Mouse (Mus musculus) neural tube, embryonic 11.5 days (tissue): Measurements from ENCODE around the gene Efs. TPM values are rescaled to one million over a fixed set of nuclear protein-coding genes. Genes with fewer than 3 reads are reported as not detected.
"Not testable (repeated sequence)": the region's sequence is repeated elsewhere in the genome, so short reads cannot be mapped to it uniquely, and the experiment has no call there.

Experiments
- ATAC-seq: fragments of 200-750 bp; cut with Nextera tagmentation; 2 replicates; pipeline ENCODE4 v1.8.0; 2017; ENCODE audit warnings: moderate number of reproducible peaks, mild to moderate bottlenecking, moderate TSS enrichment, moderate library complexity; ENCODE audit not compliant: insufficient read depth, low FRiP score, low TSS enrichment
- DNase-seq: peaks from one replicate; pipeline ENCODE4 v3.0.0-alpha.2; 2015; ENCODE audit warnings: low spot score
- H3K27ac ChIP-seq: fragments of 300-500 bp; sonication (generic); 2 replicates; pipeline ENCODE4 v1.5.1; 2014; ENCODE audit warnings: low read depth, mild to moderate bottlenecking, low read length
- H3K27me3 ChIP-seq: fragments of 300-500 bp; sonication (generic); 2 replicates; pipeline ENCODE4 v1.6.1; 2014; ENCODE audit warnings: mild to moderate bottlenecking, low read length, mixed read lengths; ENCODE audit not compliant: control insufficient read depth, insufficient read depth
- H3K36me3 ChIP-seq: fragments of 300-500 bp; sonication (generic); 2 replicates; pipeline ENCODE4 v1.6.1; 2014; ENCODE audit warnings: mild to moderate bottlenecking, low read length, moderate library complexity, mixed read lengths; ENCODE audit not compliant: control insufficient read depth, insufficient read depth
- H3K4me1 ChIP-seq: fragments of 300-500 bp; sonication (generic); 2 replicates; pipeline ENCODE4 v1.6.1; 2014; ENCODE audit warnings: low read length, mixed read lengths; ENCODE audit not compliant: control insufficient read depth, insufficient read depth
- H3K4me2 ChIP-seq: fragments of 300-500 bp; sonication (generic); 2 replicates; pipeline ENCODE4 v1.6.1; 2014; ENCODE audit warnings: low read depth, mild to moderate bottlenecking, moderate library complexity
- H3K4me3 ChIP-seq: fragments of 300-500 bp; sonication (generic); 2 replicates; pipeline ENCODE4 v1.5.1; 2014; ENCODE audit warnings: low read depth, low read length
- H3K9ac ChIP-seq: fragments of 300-500 bp; sonication (generic); 2 replicates; pipeline ENCODE4 v1.6.1; 2014; ENCODE audit warnings: mild to moderate bottlenecking, low read length
- H3K9me3 ChIP-seq: fragments of 300-500 bp; sonication (generic); 2 replicates; pipeline ENCODE4 v1.6.1; 2016; ENCODE audit warnings: low read length; ENCODE audit not compliant: control insufficient read depth
- WGBS: fragments of 180-500 bp; shearing (Covaris S2); extraction: QIAGEN DNeasy Blood & Tissue Kit; methylation state at CpG from one replicate; pipeline ENCODE4 v1.1.7; 2014; 5-methylcytosine and 5-hydroxymethylcytosine counted together
- polyA plus RNA-seq: library from polyadenylated mRNA; unstranded; fragments of >200 nt; fragmentation: Nextera tagmentation; extraction: Ambion mirVana; gene quantifications from 2 replicates; pipeline ENCODE4 v1.2.1, GENCODE M21; 2014

The Efs gene
- polyA plus RNA-seq, 1 experiment from 2014 or later, result 29.1 TPM

GRCm38 (mm10) chr14:54963727-54964126 is 37.8 kb upstream of the Efs start:
- Histone ChIP-seq H3K9me3 (no peaks in the 10 kb centered on the region), H3K36me3 (no peaks in the 10 kb centered on the region), H3K4me3 (no peak overlapping the region), H3K4me2 (no peak overlapping the region), H3K27ac (no peak overlapping the region), H3K9ac (no peak overlapping the region), H3K27me3 (no peaks in the 10 kb centered on the region), H3K4me1 (no peaks in the 10 kb centered on the region)
- 88% methylated on average over 11 of the region's 11 CpGs for WGBS
- ATAC-seq, result no peak
- no peak for DNase-seq

GRCm38 (mm10) chr14:54962714-54963113 is 36.8 kb upstream of the Efs start:
- no peak for DNase-seq
- Histone ChIP-seq H3K4me3 (no peak overlapping the region), H3K27me3 (no peaks in the 10 kb centered on the region), H3K4me2 (no peak overlapping the region), H3K36me3 (no peaks in the 10 kb centered on the region), H3K4me1 (no peaks in the 10 kb centered on the region), H3K9me3 (no peaks in the 10 kb centered on the region), H3K9ac (no peak overlapping the region), H3K27ac (no peak overlapping the region)
- 85% methylated on average over 7 of the region's 7 CpGs for WGBS
- no peak for ATAC-seq

GRCm38 (mm10) chr14:54961487-54961886 is 35.6 kb upstream of the Efs start:
- Histone ChIP-seq H3K4me1 (no peaks in the 10 kb centered on the region), H3K27ac (no peak overlapping the region), H3K9ac (no peak overlapping the region), H3K27me3 (no peaks in the 10 kb centered on the region), H3K4me3 (no peak overlapping the region), H3K36me3 (no peaks in the 10 kb centered on the region), H3K9me3 (no peaks in the 10 kb centered on the region), H3K4me2 (no peak overlapping the region)
- DNase-seq (no peak), ATAC-seq (no peak)
- 81% methylated on average over 5 of the region's 5 CpGs for WGBS

- Histone ChIP-seq H3K27me3 (no peaks in the 10 kb centered on the region), H3K4me1 (no peaks in the 10 kb centered on the region), H3K4me3 (no peak overlapping the region), H3K4me2 (no peak overlapping the region), H3K36me3 (no peaks in the 10 kb centered on the region), H3K9me3 (no peaks in the 10 kb centered on the region), H3K27ac (no peak overlapping the region), H3K9ac (no peak overlapping the region)
- no peak for ATAC-seq
- WGBS, result 79% methylated on average over 10 of the region's 10 CpGs
- DNase-seq, result no peak
These were observed 34.8 kb upstream of the Efs start for GRCm38 (mm10) chr14:54960769-54961168.

- not testable (repeated sequence) for H3K36me3 ChIP-seq, H3K27me3 ChIP-seq, H3K27ac ChIP-seq, H3K4me3 ChIP-seq, ATAC-seq, H3K9ac ChIP-seq, H3K9me3 ChIP-seq, DNase-seq, H3K4me2 ChIP-seq, H3K4me1 ChIP-seq
- 88% methylated on average over 12 of the region's 12 CpGs for WGBS
These were observed 34.1 kb upstream of the Efs start for GRCm38 (mm10) chr14:54959853-54960613.

GRCm38 (mm10) chr14:54959197-54959596 is 33.3 kb upstream of the Efs start:
- H3K9ac ChIP-seq, result no peak overlapping the region
- no peaks in the 10 kb centered on the region for H3K27me3 ChIP-seq
- H3K27ac ChIP-seq, result no peak overlapping the region
- no peaks in the 10 kb centered on the region for H3K4me1 ChIP-seq
- H3K9me3 ChIP-seq, result no peaks in the 10 kb centered on the region
- ATAC-seq (no peak), DNase-seq (no peak)
- H3K4me2 ChIP-seq, result no peak overlapping the region
- no peaks in the 10 kb centered on the region for H3K36me3 ChIP-seq
- no peak overlapping the region for H3K4me3 ChIP-seq
- 91% methylated on average over 3 of the region's 3 CpGs for WGBS

- H3K4me3 ChIP-seq, result no peak overlapping the region
- no peaks in the 10 kb centered on the region for H3K27me3 ChIP-seq
- no peak overlapping the region for H3K4me2 ChIP-seq
- DNase-seq (no peak), ATAC-seq (no peak)
- no peak overlapping the region for H3K27ac ChIP-seq
- H3K4me1 ChIP-seq, result no peaks in the 10 kb centered on the region
- H3K9me3 ChIP-seq, result no peaks in the 10 kb centered on the region
- 86% methylated on average over 4 of the region's 4 CpGs for WGBS
- H3K36me3 ChIP-seq, result no peaks in the 10 kb centered on the region
- no peak overlapping the region for H3K9ac ChIP-seq
These were observed 32.6 kb upstream of the Efs start for GRCm38 (mm10) chr14:54958503-54958902.

GRCm38 (mm10) chr14:54956533-54956932 is 30.6 kb upstream of the Efs start:
- Histone ChIP-seq H3K36me3 (no peaks in the 10 kb centered on the region), H3K9me3 (no peaks in the 10 kb centered on the region), H3K4me2 (no peak overlapping the region), H3K4me1 (no peaks in the 10 kb centered on the region), H3K27me3 (no peaks in the 10 kb centered on the region), H3K4me3 (no peak overlapping the region), H3K9ac (no peak overlapping the region), H3K27ac (no peak overlapping the region)
- 84% methylated on average over 9 of the region's 9 CpGs for WGBS
- DNase-seq (no peak), ATAC-seq (no peak)

GRCm38 (mm10) chr14:54955481-54955880 is 29.6 kb upstream of the Efs start:
- Histone ChIP-seq H3K4me1 (no peaks in the 10 kb centered on the region), H3K4me2 (no peak overlapping the region), H3K27me3 (no peaks in the 10 kb centered on the region), H3K36me3 (no peaks in the 10 kb centered on the region), H3K9ac (no peak overlapping the region), H3K9me3 (no peaks in the 10 kb centered on the region), H3K27ac (no peak overlapping the region), H3K4me3 (no peak overlapping the region)
- WGBS, result 88% methylated on average over 3 of the region's 3 CpGs
- DNase-seq (no peak), ATAC-seq (no peak)
